Mouse (Mus musculus) liver, postnatal 0 days (tissue): Measurements from ENCODE around the gene Kdm4b. TPM values are rescaled to one million over a fixed set of nuclear protein-coding genes. Genes with fewer than 3 reads are reported as not detected.

Source experiments
- ATAC-seq: fragments of 200-750 bp; cut with Nextera tagmentation; 2 replicates; pipeline ENCODE4 v1.8.0; 2017; ENCODE audit warnings: mild to moderate bottlenecking, moderate library complexity
- DNase-seq: peaks from one replicate; pipeline ENCODE4 v3.0.0-alpha.2; 2016
- H3K27ac ChIP-seq: fragments of 300-500 bp; sonication (generic); 2 replicates; pipeline ENCODE4 v1.5.1; 2014; ENCODE audit warnings: antibody characterized with exemption, moderate library complexity, mild to moderate bottlenecking, low read depth
- H3K27me3 ChIP-seq: fragments of 300-500 bp; sonication (generic); 2 replicates; pipeline ENCODE4 v1.6.1; 2014; ENCODE audit warnings: low read length, control low read depth, mixed read lengths; ENCODE audit not compliant: insufficient read depth
- H3K36me3 ChIP-seq: fragments of 300-500 bp; sonication (generic); replicated peaks from 2 replicates; pipeline ENCODE4 v1.6.1; 2014; ENCODE audit warnings: mild to moderate bottlenecking, control low read depth, low read length, moderate library complexity, mixed read lengths; ENCODE audit not compliant: insufficient read depth
- H3K4me1 ChIP-seq: fragments of 300-500 bp; sonication (generic); 2 replicates; pipeline ENCODE4 v1.6.1; 2014; ENCODE audit warnings: antibody characterized with exemption, mild to moderate bottlenecking, control low read depth; ENCODE audit not compliant: insufficient read depth
- H3K4me2 ChIP-seq: fragments of 300-500 bp; sonication (generic); 2 replicates; pipeline ENCODE4 v1.6.1; 2014; ENCODE audit warnings: low read depth, mild to moderate bottlenecking, low read length, moderate library complexity, mixed read lengths
- H3K4me3 ChIP-seq: fragments of 300-500 bp; sonication (generic); 2 replicates; pipeline ENCODE4 v1.5.1; 2014; ENCODE audit warnings: low read depth, low read length
- H3K9ac ChIP-seq: fragments of 300-500 bp; sonication (generic); replicated peaks from 2 replicates; pipeline ENCODE4 v1.6.1; 2014; ENCODE audit warnings: mild to moderate bottlenecking, moderate library complexity
- H3K9me3 ChIP-seq: fragments of 300-500 bp; sonication (generic); 2 replicates; pipeline ENCODE4 v1.6.1; 2016; ENCODE audit warnings: mild to moderate bottlenecking, control low read depth, low read length, mixed read lengths
- CTCF ChIP-seq: sonication (generic); IDR thresholded peaks from 2 replicates; pipeline ENCODE4 v1.5.1; 2016; ENCODE audit warnings: antibody characterized with exemption, low read depth
- EP300 ChIP-seq: IDR thresholded peaks from 2 replicates; pipeline ENCODE4 v1.6.1; 2016; ENCODE audit warnings: antibody characterized with exemption, low read depth, mild to moderate bottlenecking
- WGBS: fragments of 180-500 bp; shearing (Covaris S2); extraction: QIAGEN DNeasy Blood & Tissue Kit; methylation state at CpG from one replicate; pipeline ENCODE4 v1.1.7; 2014; ENCODE audit not compliant: insufficient replicate concordance; 5-methylcytosine and 5-hydroxymethylcytosine counted together
- polyA plus RNA-seq: library from polyadenylated mRNA; unstranded; fragments of >200 nt; fragmentation: Nextera tagmentation; extraction: Ambion mirVana; gene quantifications from 2 replicates; pipeline ENCODE4 v1.2.1, GENCODE M21; 2015

Gene Kdm4b
- polyA plus RNA-seq, 1 experiment from 2014 or later = 5.8 TPM

DNA sequence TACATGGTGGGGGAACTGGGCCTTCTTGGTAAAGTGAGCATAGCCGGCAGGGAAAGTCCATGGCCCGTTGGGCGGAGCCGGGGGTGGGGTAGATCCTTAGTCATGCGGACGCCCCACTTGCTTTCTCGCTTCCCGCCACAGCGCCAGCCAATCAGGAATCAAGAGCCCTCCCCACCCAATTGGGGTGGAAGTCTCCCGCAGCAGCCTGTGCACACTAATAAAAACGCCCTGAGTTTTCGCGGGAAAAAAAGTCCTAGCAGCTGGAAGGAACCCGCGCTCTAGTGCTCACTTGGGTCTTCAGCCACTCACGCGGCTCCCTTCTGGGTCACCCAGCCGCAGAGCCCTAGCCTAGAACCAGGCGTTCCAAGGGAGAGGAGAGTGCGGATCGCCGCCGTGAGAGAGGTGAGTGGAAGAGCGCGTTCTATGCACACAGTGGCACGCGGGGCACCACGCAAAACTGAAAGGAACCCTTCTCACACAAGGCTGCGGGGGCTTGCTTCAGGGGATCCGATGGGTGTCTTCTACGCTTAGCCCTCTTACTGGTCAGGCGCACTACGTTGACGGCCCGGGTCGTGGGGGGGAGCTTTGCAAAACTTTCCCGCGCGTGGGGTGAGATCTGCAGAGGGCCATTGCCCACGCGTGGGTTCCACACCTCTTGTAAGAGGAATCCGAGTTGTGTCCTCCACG, 22.6 kb upstream of the Kdm4b start, which contains the start of gene Uhrf1:
Uhrf1 (plus strand) TSS at position 162 of the 687 bp plus-strand sequence.
- TF ChIP-seq CTCF (no peak), EP300 (no peak)
- ATAC-seq (peak; percentile 80), DNase-seq (peak; percentile 92)
- Histone ChIP-seq H3K27ac (peak within 1 kb of the TSS; percentile 80), H3K9ac (peak within 1 kb of the TSS; percentile 76), H3K36me3 (peaks cover 24% of the 10 kb centered on the region), H3K4me1 (peaks cover 45% of the 10 kb centered on the region), H3K27me3 (no peaks in the 10 kb centered on the region), H3K4me3 (peak within 1 kb of the TSS; percentile 62), H3K4me2 (peak within 1 kb of the TSS; percentile 88), H3K9me3 (no peaks in the 10 kb centered on the region)
- under 1% methylated on average over 43 of the region's 43 CpGs for WGBS

DNA sequence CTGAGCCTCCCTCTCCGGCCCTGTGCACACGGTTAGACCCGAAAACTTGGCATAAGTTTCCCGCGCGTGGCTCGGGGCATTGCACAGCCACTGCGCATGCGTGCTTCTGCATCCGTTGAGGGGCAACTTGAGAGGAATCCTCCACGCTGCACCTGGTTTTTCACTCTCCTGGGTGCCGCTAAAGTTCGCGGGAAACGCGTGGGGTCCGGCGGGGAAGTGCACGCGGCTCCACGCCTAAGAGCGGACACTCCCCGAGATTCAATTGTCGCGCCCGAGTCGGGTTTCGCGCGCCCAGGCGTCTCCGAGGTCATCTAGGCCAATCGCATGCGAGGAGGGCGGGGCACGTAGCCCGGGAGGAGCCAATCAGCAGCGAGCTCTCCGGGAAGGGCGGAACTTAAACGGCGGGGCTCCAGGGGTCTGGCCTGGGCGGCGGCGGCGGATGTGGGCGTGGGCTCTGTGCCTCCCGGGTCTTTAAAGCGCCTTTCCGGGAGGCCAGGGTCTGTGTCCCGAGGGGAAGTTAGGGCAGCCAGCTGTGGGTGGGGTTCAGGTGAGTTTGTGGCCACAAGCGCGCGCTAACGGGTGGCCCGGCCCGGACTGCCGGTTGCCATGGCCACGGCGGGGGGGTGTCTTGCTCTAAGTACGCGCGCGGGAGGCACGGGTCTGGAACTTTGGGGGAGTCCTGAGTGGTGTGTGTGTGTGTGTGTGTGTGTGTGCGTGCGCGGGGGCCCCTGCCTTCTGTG, 21.8 kb upstream of the Kdm4b start:
- peak overlapping the region; percentile 80 for H3K27ac ChIP-seq
- ATAC-seq (peak; percentile 87), DNase-seq (peak; percentile 98)
- peak overlapping the region; percentile 88 for H3K4me2 ChIP-seq
- H3K9me3 ChIP-seq = no peaks in the 10 kb centered on the region
- under 1% methylated on average over 63 of the region's 68 CpGs for WGBS
- no peaks in the 10 kb centered on the region for H3K27me3 ChIP-seq
- H3K9ac ChIP-seq = peak overlapping the region; percentile 76
- H3K4me1 ChIP-seq = peaks cover 45% of the 10 kb centered on the region
- peaks cover 31% of the 10 kb centered on the region for H3K36me3 ChIP-seq
- no peak; the same call in 1 of the 2 replicates for TF ChIP-seq EP300
- no peak for TF ChIP-seq CTCF
- H3K4me3 ChIP-seq = peak overlapping the region; percentile 62

DNA sequence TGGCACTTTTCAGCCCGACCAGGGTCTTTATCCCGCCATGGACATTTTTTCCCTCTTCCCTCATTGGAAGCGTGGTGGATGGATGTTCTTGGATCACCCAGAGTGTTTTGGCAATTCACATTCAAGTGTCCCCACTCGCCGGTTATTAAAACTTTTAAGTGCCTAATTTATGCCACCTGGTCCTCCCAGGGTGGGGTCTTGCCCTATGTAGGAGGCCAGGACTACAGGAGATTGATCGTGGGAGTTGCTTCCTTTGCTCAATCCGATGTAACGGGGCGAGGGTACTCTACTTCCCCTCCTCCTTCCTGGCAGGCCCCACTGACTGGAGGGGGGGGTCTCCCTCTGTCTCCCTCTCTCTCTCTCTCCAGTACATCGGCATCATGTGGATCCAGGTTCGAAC, 21.1 kb upstream of the Kdm4b start:
- ATAC-seq (no peak), DNase-seq (no peak)
- Histone ChIP-seq H3K4me2 (peak overlapping the region; percentile 88), H3K27me3 (no peaks in the 10 kb centered on the region), H3K27ac (peak overlapping the region; percentile 80), H3K36me3 (peaks cover 37% of the 10 kb centered on the region), H3K9me3 (no peaks in the 10 kb centered on the region), H3K9ac (peak overlapping the region; percentile 76), H3K4me3 (peak overlapping the region; percentile 62), H3K4me1 (peaks cover 45% of the 10 kb centered on the region)
- TF ChIP-seq EP300 = no peak
- TF ChIP-seq CTCF = no peak
- 15% methylated on average over 11 of the region's 11 CpGs for WGBS

DNA sequence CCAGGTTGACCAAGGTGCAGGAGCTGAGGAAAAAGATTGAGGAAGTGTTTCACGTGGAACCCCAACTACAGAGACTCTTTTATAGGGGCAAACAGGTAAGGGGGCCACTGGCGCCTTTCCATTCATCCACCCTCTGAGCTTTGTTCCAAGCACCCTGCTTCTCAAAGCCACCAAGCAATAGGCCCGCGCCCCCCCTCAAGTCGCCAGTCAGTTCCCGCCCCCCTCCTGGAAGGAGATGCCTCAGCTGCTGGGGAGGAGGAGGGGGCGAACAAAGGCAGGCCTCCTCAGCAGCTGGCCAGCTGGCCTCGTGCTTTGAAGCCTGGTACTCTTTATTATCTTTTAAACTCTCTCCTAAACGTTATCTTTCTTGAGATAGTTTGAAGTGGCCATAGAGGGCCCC, 20.7 kb upstream of the Kdm4b start:
- no peak for TF ChIP-seq CTCF
- TF ChIP-seq EP300 = no peak
- no peak for DNase-seq
- peaks cover 40% of the 10 kb centered on the region for H3K36me3 ChIP-seq
- peak overlapping the region; percentile 80 for H3K27ac ChIP-seq
- H3K9me3 ChIP-seq = no peaks in the 10 kb centered on the region
- peaks cover 45% of the 10 kb centered on the region for H3K4me1 ChIP-seq
- peak overlapping the region; percentile 76 for H3K9ac ChIP-seq
- 48% methylated on average over 9 of the region's 9 CpGs for WGBS
- H3K4me2 ChIP-seq = peak overlapping the region; percentile 88
- no peaks in the 10 kb centered on the region for H3K27me3 ChIP-seq
- peak overlapping the region; percentile 62 for H3K4me3 ChIP-seq
- no peak for ATAC-seq

DNA sequence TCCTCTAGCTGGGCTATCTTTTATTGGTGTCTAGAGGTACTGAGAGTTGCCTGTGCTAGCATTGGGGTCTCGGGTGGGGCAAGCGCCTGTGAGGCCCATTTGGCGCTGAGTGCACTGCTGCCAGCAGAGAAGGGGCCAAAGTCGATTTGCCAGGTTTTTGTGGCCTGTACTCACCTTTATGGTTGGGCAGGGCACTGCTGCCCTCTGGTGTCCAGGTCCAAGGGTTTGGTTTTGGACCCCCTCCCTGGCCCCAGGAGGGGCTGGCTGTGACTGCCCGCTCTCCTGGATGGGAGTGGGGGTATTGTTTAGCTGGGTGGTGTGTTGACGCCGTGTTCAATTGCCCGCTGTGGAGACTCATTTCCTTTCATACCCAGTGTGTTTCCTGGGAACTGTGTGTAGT, 20.0 kb upstream of the Kdm4b start:
- Histone ChIP-seq H3K27me3 (no peaks in the 10 kb centered on the region), H3K9ac (no peak overlapping the region), H3K4me2 (peak overlapping the region; percentile 88), H3K4me1 (peaks cover 45% of the 10 kb centered on the region), H3K9me3 (no peaks in the 10 kb centered on the region), H3K36me3 (peaks cover 47% of the 10 kb centered on the region), H3K27ac (no peak overlapping the region), H3K4me3 (peak overlapping the region; percentile 62; the same call in 1 of the 2 replicates)
- 72% methylated on average over 8 of the region's 8 CpGs for WGBS
- peak; percentile 57 for DNase-seq
- ATAC-seq = no peak
- TF ChIP-seq CTCF (peak; percentile 65), EP300 (no peak)

DNA sequence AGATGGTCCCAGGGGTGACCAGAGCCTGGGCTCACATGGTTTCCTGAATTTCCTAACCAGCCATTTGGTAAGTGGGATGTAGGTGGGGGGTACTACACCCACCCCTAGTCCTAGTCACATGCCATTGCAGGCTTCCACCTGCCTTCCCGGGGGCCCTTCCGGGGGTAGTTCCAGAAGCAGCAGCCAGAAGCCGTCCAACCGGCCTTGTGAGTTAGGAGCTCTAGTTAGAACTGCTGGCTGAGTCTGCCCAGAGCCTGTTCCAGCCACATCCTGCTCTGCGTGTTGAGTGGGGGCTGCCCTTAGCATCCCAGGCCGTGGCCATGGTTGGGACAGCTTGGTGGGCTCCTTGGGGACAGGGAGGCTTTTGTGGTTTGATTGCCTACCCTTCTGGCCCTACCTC, 17.8 kb upstream of the Kdm4b start:
- no peak for ATAC-seq
- Histone ChIP-seq H3K27ac (0 out of 2 replicates have a peak overlapping the region, but pooled peaks have one; percentile 22), H3K4me1 (peaks cover 33% of the 10 kb centered on the region), H3K9ac (no peak overlapping the region), H3K27me3 (no peaks in the 10 kb centered on the region), H3K9me3 (no peaks in the 10 kb centered on the region), H3K4me3 (no peak overlapping the region), H3K4me2 (no peak overlapping the region), H3K36me3 (peaks cover 66% of the 10 kb centered on the region)
- TF ChIP-seq EP300 = no peak
- no peak for TF ChIP-seq CTCF
- DNase-seq = no peak
- WGBS = 76% methylated on average over 6 of the region's 6 CpGs
